Mouse (Mus musculus) G1E (cell line): ENCODE results near the gene Cdiptos. TPM values are rescaled to one million over a fixed set of nuclear protein-coding genes. Genes with fewer than 3 reads are reported as not detected.

Source experiments
- ATAC-seq: 2 replicates; pipeline ENCODE4 v1.8.0; 2016; ENCODE audit warnings: mild to moderate bottlenecking; ENCODE audit not compliant: insufficient number of reproducible peaks, poor library complexity, low FRiP score, severe bottlenecking; ENCODE audit errors: extremely low read depth
- DNase-seq: peaks from one replicate; pipeline ENCODE4 v3.0.0; 2012; ENCODE audit warnings: low spot score
- H3K27me3 ChIP-seq: 2 replicates; pipeline ENCODE4 v1.6.1; 2012; ENCODE audit warnings: mild to moderate bottlenecking, low read length, inconsistent platforms; ENCODE audit not compliant: insufficient read depth
- H3K36me3 ChIP-seq: replicated peaks from 2 replicates; pipeline ENCODE3; 2012; ENCODE audit warnings: mild to moderate bottlenecking, inconsistent platforms
- H3K4me1 ChIP-seq: 2 replicates; pipeline ENCODE4 v1.6.1; 2012; ENCODE audit warnings: low read depth, low read length, inconsistent platforms, mixed read lengths; ENCODE audit not compliant: insufficient read depth
- H3K4me3 ChIP-seq: 2 replicates; pipeline ENCODE4 v1.5.1; 2012; ENCODE audit warnings: low read depth, mild to moderate bottlenecking, inconsistent platforms, low read length, moderate library complexity, mixed read lengths
- H3K9me3 ChIP-seq: replicated peaks from 2 replicates; pipeline ENCODE4 v1.6.1; 2012; ENCODE audit warnings: inconsistent platforms
- CTCF ChIP-seq: IDR thresholded peaks from 2 replicates; pipeline ENCODE4 v1.5.1; 2012; ENCODE audit warnings: low read depth, low read length, inconsistent platforms, mixed read lengths
- GATA1 ChIP-seq: IDR thresholded peaks from 2 replicates; pipeline ENCODE4 v1.6.1; 2012; ENCODE audit warnings: borderline replicate concordance, low read length, inconsistent platforms, mixed read lengths
- GATA2 ChIP-seq: IDR thresholded peaks from 2 replicates; pipeline ENCODE4 v1.6.1; 2012; ENCODE audit warnings: low read depth, low read length, inconsistent platforms, borderline replicate concordance
- POLR2AphosphoS5 ChIP-seq: IDR thresholded peaks from 2 replicates; pipeline ENCODE4 v1.6.1; 2012; ENCODE audit warnings: low read depth, low read length, inconsistent platforms; ENCODE audit not compliant: insufficient replicate concordance
- TAL1 ChIP-seq: conservative IDR thresholded peaks from 2 replicates; pipeline ENCODE4 v1.6.1; 2012; ENCODE audit warnings: low read depth, low read length, inconsistent platforms, mixed read lengths
- polyA plus RNA-seq: library from polyadenylated mRNA; stranded (reverse); fragments of >175 nt; gene quantifications from 2 replicates; pipeline ENCODE4 v1.2.3, GENCODE M21; 2012
- total RNA-seq, 2 experiments: library from RNA; stranded (forward) in 1 of 2; stranded (reverse) in 1 of 2; fragments of 200-1000 nt in 1 of 2; fragments of >200 nt in 1 of 2; fragmentation: Nextera tagmentation in 1 of 2; gene quantifications; 2 replicates each; pipeline ENCODE4 v1.2.3; 2014 to 2017

Gene Cdiptos
- total RNA-seq (2014; fragmentation: Nextera tagmentation) (2.0 TPM in 1 of 2 replicates, not detected in the other), total RNA-seq (2017) (0.55 and 1.2 TPM in 2 replicates), polyA plus RNA-seq (0.07 and 0.18 TPM in 2 replicates)

DNA sequence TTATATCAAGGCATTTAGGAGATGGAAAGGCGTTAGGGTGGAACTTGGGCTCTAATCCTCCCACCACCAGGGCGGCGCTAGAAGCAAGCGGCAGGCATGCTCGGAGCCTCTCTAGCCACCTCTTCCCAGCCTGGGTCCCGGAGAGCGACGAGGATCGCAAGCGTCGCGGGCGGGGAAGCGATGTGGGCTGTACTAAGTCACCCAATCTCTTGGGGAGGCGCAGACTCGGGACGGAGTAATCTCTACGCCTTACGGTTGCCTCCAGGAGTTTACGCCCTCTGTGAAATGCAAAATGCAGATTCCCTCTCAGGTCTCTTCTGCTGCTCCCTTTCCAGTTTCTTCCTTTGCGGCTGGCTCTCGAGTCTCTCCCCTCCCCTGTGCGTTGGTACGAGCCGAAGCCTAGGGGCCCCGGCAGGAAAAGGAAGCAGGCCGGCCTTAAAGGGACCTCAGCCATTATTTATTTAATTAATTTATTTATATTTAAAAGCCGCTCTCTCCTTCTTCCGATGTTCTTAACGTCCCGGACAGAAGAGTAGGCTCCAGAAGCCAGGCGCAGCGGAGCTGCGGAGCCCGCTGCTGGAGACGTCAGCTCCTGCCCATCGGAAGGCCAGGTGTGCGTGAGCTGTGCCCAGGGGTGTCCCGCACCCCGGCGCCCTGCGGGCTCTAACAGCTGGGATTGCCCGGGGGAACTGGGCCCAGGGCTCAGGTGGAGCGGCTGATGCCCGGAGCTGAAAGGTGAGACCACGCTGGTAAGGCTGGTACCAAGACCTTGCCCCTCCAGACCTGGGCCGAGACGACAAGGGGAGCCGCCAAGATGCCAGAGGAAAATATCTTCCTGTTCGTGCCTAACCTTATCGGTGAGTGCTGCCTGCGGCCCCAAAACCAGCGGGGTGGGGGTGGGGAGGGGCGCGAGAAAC is at the start of gene Cdiptos:
Cdiptos (minus strand) TSS at position 149 of the 917 bp plus-strand sequence.
- peaks cover 37% of the 10 kb centered on the region for H3K36me3 ChIP-seq
- peaks cover 42% of the 10 kb centered on the region for H3K4me1 ChIP-seq

DNA sequence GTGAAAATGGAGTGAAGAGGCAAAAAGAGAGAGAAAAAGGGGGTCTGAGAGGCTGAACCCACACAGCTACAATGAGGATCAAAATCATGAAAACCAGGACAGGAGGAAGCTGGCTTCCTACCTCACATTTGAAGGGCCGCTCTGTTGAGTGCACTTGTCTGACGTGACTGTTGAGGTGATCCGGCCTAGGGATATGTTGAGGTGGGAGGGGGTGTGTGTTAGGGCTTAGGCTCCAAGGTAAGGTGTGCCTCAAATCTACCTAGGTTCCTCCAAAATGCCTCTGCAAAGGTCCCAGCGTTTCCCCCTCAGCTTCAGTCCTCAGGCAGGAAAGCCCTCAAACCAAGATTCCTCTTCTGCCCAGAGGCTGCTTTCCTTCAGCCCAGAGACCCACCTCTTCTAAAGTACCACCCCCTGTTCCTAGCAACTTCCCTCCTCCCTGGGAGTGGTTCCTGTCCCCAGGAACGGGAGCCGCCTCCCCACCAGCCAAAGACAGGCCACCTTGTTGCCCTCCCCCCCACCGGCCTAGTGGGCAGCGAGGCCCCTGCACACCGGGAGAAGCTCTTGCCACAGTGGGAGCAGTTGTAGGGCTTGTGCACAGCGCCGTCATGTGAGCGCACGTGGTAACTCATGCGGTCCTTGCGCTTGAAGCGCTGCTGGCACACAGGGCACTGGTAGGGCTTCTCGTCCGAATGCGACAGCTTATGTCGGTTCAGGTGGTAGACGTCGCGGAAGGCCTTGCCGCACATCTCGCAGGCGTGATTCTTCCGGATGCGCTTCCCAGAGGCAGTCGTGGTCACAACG is 49.1 kb upstream of the Cdiptos start:
- Histone ChIP-seq H3K36me3 (peaks cover 78% of the 10 kb centered on the region), H3K27me3 (no peaks in the 10 kb centered on the region), H3K4me3 (peak overlapping the region; percentile 77), H3K4me1 (peaks cover 75% of the 10 kb centered on the region), H3K9me3 (no peaks in the 10 kb centered on the region)
- peak; percentile 32 for ATAC-seq
- TF ChIP-seq CTCF (no peak), POLR2AphosphoS5 (no peak), GATA2 (no peak), TAL1 (no peak), GATA1 (no peak)
- peak; percentile 81 for DNase-seq

More for the DNA sequence above, at the start of gene Cdiptos:
- ATAC-seq, result peak; percentile 95
- peak within 1 kb of the TSS; percentile 92 for H3K4me3 ChIP-seq
- peaks cover 8% of the 10 kb centered on the region for H3K27me3 ChIP-seq
- TF ChIP-seq CTCF, result peak; percentile 70
- no peak for TF ChIP-seq GATA1
- no peaks in the 10 kb centered on the region for H3K9me3 ChIP-seq
- peak; percentile 88 for DNase-seq

DNA sequence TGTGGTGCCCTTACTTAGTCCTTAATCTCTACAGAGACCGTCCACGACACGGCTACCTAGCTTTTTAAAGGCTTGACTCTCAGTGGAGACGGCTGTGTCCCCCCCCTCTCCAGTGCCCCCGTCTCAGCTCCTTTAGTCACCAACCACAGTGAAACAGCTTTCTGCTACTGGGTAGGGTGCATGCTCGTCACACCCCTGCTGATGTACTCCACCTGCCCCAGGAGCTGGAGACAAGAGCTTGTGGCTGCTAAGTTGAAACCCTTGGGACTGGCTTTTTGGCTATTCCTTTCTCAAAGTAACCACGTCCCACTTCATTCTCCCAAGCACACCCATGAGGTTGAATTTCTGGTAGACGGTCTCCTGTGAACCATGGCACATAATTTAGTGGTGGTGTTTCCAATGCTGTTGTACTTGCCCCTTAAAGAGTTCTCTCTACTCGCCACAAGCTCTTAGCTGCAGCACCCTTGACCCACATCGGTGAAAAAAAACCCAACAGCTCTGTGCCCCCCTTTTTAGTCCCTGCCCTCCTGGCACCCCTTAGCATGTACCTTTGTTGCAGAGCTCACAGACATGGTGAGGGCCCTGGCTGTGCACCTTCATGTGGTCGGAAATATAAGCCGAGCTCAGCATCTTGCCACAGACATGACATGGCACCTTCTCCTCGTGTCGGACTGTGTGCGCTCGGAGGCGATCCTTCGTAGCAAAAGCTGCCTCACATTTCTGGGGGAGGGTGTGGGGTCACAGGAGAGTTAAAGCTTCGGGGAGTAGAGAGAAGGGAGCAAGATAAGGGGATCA is 48.2 kb upstream of the Cdiptos start:
- peaks cover 75% of the 10 kb centered on the region for H3K4me1 ChIP-seq
- TF ChIP-seq CTCF, result no peak
- TF ChIP-seq POLR2AphosphoS5, result no peak
- no peak for TF ChIP-seq GATA2
- TF ChIP-seq TAL1, result no peak
- TF ChIP-seq GATA1, result no peak
- peaks cover 78% of the 10 kb centered on the region for H3K36me3 ChIP-seq
- no peaks in the 10 kb centered on the region for H3K9me3 ChIP-seq
- peak overlapping the region; percentile 77 for H3K4me3 ChIP-seq
- DNase-seq (no peak), ATAC-seq (no peak)
- H3K27me3 ChIP-seq, result no peaks in the 10 kb centered on the region

DNA sequence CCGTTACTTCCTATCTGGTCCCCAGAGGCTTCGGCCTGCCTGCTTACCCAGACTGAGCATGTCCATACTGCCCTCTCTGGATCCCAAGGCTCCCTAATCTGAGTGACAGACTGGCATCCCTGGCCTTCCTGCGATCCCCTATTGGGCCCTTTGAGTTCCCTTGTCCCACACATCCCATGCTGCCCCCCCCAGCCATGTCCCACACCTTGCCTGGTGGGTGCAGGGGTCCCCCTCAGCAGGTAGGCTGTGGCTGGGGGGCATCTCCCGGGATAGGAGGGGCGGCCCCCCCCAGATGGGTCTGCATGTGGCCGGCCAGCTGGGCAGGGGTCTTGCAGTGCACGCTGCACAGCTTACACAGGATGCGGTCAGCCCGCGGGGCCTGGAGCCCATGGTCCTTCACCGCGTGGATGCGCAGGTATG is 47.4 kb upstream of the Cdiptos start:
- peaks cover 77% of the 10 kb centered on the region for H3K36me3 ChIP-seq
- TF ChIP-seq TAL1 (no peak), POLR2AphosphoS5 (no peak), GATA2 (no peak)
- ATAC-seq (no peak), DNase-seq (no peak)
- peak overlapping the region; percentile 77 for H3K4me3 ChIP-seq
- peaks cover 75% of the 10 kb centered on the region for H3K4me1 ChIP-seq
- H3K27me3 ChIP-seq, result no peaks in the 10 kb centered on the region
- no peaks in the 10 kb centered on the region for H3K9me3 ChIP-seq

DNA sequence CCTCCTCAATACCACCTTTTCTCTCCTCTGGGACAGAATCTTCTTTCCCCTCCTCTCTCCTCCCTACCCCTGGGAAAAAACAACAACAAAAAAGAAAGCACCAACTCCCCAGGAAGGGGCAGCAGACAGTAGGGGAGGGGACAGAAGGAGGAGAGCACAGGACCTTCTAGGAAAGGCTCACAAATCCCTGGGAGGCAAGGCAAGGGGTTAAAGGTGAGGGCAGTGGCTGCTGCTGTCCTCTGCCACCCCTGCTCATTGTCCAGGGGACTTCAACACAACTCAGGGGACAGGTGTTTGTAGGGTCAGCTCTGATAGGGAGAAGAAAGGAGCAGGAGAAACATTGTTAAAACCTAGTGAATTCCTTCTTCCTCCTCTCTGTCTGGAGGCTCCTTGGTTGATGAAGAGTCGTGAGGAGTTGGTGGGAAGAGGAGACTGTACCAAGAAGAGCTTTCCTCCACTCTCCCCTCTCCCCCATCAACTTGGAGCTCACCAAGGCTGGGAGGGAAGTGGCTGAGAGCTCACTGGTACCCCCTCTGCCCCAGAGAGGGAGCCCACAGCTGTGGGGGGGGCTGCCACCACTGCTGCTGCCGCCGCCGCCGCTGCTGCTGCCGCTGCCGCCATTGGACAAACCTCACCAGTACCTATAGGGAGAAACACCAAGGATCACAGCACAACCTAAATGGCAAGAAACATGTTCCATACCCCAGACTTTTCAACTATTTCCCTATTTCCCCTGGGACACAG is 46.8 kb upstream of the Cdiptos start:
- H3K4me1 ChIP-seq, result peaks cover 75% of the 10 kb centered on the region
- no peaks in the 10 kb centered on the region for H3K27me3 ChIP-seq
- DNase-seq, result no peak
- H3K4me3 ChIP-seq, result peak overlapping the region; percentile 77; the same call in 1 of the 2 replicates
- peaks cover 75% of the 10 kb centered on the region for H3K36me3 ChIP-seq
- no peak for TF ChIP-seq GATA1
- TF ChIP-seq POLR2AphosphoS5, result no peak
- TF ChIP-seq CTCF, result no peak
- TF ChIP-seq GATA2, result no peak
- no peak for TF ChIP-seq TAL1
- no peak for ATAC-seq
- no peaks in the 10 kb centered on the region for H3K9me3 ChIP-seq
